Mouse (Mus musculus): Measurements from ENCODE around the gene Ttc12.

Gene Ttc12

GRCm38 (mm10) chr9:49485892-49486311 lies at the start of gene Ttc12:
TSS of gene Ttc12 (minus strand) at chr9:49486225.
- DNase-seq (ENCODE audit: low read depth, low spot score) = peak; percentile 71

- no peak for DNase-seq (ENCODE audit: low read depth, low spot score)
These were observed 48.9 kb upstream of the Ttc12 start for GRCm38 (mm10) chr9:49534958-49535357.

GRCm38 (mm10) chr9:49533912-49534491 lies 48.0 kb upstream of the Ttc12 start:
- no peak for DNase-seq (ENCODE audit: low read depth, low spot score)

- no peak for DNase-seq (ENCODE audit: low read depth, low spot score)
These were observed 47.4 kb upstream of the Ttc12 start for GRCm38 (mm10) chr9:49533455-49533854.

GRCm38 (mm10) chr9:49531833-49532232 lies 45.8 kb upstream of the Ttc12 start:
- DNase-seq (ENCODE audit: low read depth, low spot score) = no peak

- DNase-seq (ENCODE audit: low read depth, low spot score) = no peak
These were observed 45.2 kb upstream of the Ttc12 start for GRCm38 (mm10) chr9:49531257-49531656.

- no peak for DNase-seq (ENCODE audit: low read depth, low spot score)
These were observed 44.7 kb upstream of the Ttc12 start for GRCm38 (mm10) chr9:49530739-49531138.

- DNase-seq (ENCODE audit: low read depth, low spot score) = no peak
These were observed 43.4 kb upstream of the Ttc12 start for GRCm38 (mm10) chr9:49529366-49529959.

GRCm38 (mm10) chr9:49528943-49529342 lies 42.9 kb upstream of the Ttc12 start:
- no peak for DNase-seq (ENCODE audit: low read depth, low spot score)

- no peak for DNase-seq (ENCODE audit: low read depth, low spot score)
These were observed 42.0 kb upstream of the Ttc12 start for GRCm38 (mm10) chr9:49528026-49528425.

- DNase-seq (ENCODE audit: low read depth, low spot score) = no peak
These were observed 41.3 kb upstream of the Ttc12 start for GRCm38 (mm10) chr9:49527340-49527739.

GRCm38 (mm10) chr9:49524721-49525120 lies 38.7 kb upstream of the Ttc12 start:
- no peak for DNase-seq (ENCODE audit: low read depth, low spot score)

GRCm38 (mm10) chr9:49523881-49524280 lies 37.9 kb upstream of the Ttc12 start:
- no peak for DNase-seq (ENCODE audit: low read depth, low spot score)

- no peak for DNase-seq (ENCODE audit: low read depth, low spot score)
These were observed 28.3 kb upstream of the Ttc12 start for GRCm38 (mm10) chr9:49514306-49514705.

GRCm38 (mm10) chr9:49510666-49511065 lies 24.6 kb upstream of the Ttc12 start:
- DNase-seq (ENCODE audit: low read depth, low spot score) = no peak

GRCm38 (mm10) chr9:49509628-49510027 lies 23.6 kb upstream of the Ttc12 start:
- DNase-seq (ENCODE audit: low read depth, low spot score) = no peak

GRCm38 (mm10) chr9:49509094-49509493 lies 23.1 kb upstream of the Ttc12 start:
- no peak for DNase-seq (ENCODE audit: low read depth, low spot score)

- DNase-seq (ENCODE audit: low read depth, low spot score) = no peak
These were observed 22.0 kb upstream of the Ttc12 start for GRCm38 (mm10) chr9:49507829-49508585.

GRCm38 (mm10) chr9:49504658-49505057 lies 18.6 kb upstream of the Ttc12 start:
- no peak for DNase-seq (ENCODE audit: low read depth, low spot score)

- DNase-seq (ENCODE audit: low read depth, low spot score) = no peak
These were observed 16.2 kb upstream of the Ttc12 start for GRCm38 (mm10) chr9:49502245-49502644.

GRCm38 (mm10) chr9:49499878-49500277 lies 13.9 kb upstream of the Ttc12 start:
- no peak for DNase-seq (ENCODE audit: low read depth, low spot score)

- DNase-seq (ENCODE audit: low read depth, low spot score) = no peak
These were observed 8.1 kb upstream of the Ttc12 start for GRCm38 (mm10) chr9:49493979-49494649.
